Mouse (Mus musculus): Measurements from ENCODE around the gene 1700019N19Rik.

GRCm38 (mm10) chr19:58843606-58844005, 49.3 kb upstream of the 1700019N19Rik start:
- TF ChIP-seq CTCF (IDR thresholded peaks at IDR 0.05; ENCODE audit: low read depth) = no peak
- TF ChIP-seq EP300 (IDR thresholded peaks at IDR 0.05; ENCODE audit: low read depth) = no peak
